Mouse (Mus musculus): Measurements from ENCODE around the gene 5430419D17Rik. TPM values are rescaled to one million over a fixed set of nuclear protein-coding genes. Genes with fewer than 3 reads are reported as not detected.

The 5430419D17Rik gene
- not detected for polyA plus RNA-seq (2015; fragmentation: Illumina TruSeq; extraction: RNeasy Lipid Tissue Mini Kit (QIAGEN cat#74804); ENCODE audit: insufficient read depth, low replicate concordance)

DNA sequence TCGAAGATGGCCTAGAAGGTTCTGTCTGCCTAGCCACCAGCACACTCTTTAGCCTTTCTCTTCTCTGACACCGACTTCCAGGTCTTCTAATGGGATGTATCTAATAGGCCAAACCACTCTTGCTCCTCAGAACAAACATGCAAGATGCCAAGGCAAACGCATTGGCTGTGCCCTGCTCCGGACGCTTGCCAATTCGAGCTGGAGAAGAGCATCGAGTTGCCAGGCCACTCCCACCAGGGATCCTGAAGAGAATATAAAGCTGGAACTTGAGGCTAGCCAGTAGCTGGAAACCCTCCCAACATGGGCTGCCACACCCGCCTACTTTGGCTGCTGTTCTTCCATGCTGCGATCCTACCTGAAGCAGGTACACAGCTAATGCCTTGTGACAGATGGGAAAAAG lies at the start of gene 5430419D17Rik:
Gene 5430419D17Rik (plus strand): TSS at position 282 of the 400 bp plus-strand sequence.

DNA sequence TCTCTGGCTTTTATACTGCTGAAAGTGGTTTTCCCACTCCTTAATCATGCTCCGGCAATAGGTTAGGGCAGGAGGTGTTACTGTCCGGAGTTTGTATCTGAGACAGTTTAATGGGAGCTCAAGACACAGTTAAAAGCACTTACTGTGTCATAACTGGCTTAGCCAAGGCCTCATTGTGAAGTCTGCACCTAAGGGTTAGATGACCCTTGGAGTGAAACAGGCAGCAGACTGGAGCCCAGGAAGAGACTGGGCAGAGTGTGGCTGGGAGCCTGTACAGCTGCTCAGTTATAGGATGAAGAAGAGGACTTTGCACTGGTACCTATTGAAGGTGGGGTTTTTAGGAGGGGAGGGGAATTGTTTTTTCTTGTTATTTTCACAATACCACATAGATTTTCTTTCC lies 28.0 kb upstream of the 5430419D17Rik start, which contains the start of gene 4933402N03Rik:
Gene 4933402N03Rik (minus strand): TSS at position 101 of the 400 bp plus-strand sequence.

DNA sequence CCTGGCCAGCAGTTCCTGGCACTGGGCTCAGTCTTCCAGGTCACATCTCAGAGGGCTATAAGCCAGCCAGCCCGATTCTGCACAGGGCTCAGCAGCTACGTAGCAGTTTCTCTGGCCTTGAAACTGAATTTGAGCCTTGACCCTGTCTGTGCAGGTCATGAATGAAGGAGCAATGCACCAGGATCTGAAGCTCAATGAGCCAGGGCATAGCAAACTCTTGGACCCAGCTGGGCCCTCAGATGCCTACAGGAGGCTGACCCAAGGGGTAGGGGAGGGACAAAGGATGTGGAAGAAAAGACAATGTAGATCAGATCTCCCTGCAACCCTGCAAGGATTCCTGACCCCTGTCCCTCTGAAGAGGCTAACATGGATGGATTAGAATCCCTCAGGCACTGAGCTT lies 148.0 kb downstream of the 5430419D17Rik start, which contains the start of gene Cuzd1:
Gene Cuzd1 (minus strand): TSS at position 101 of the 400 bp plus-strand sequence.

DNA sequence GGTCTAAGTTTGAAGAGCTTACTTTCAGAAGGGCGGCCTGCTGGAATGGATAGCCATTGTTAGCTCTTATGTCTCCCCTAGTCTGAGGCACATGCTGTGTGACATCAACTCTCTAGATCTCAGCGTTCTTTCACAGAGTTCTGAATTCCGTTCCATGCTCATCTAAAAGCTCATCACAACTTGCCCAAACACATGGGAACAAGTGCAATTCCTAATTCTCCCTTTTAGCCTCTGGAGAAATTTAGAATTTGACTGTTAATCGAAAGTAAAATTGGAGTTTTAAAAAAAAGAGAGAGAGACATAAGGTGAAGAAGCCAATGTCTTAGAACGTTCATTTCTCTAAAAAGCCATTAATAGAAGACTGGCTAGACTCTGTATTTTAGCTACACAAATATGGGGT lies 155.2 kb downstream of the 5430419D17Rik start, which contains the start of gene Fam24b:
Gene Fam24b (minus strand): TSS at position 101 of the 400 bp plus-strand sequence.

DNA sequence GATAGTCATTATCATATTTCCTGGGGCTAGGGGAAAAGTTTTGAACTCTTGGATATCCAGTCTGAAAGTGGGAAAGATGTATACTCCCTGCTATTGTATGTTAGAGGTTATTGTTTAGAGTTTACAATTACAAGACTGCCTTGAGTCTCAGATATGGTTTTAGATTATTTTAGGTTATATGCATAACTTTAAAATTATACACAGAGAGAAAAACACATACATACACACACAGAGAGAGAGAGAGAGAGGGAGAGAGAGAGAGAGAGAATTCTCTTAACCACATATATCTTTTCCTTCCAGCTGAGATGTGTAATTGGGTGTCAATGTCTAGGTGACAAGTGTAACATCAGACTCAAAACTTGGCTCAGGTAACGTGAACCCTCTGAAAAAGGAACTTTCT lies 159.4 kb downstream of the 5430419D17Rik start, which contains the start of gene Fam24a:
Gene Fam24a (plus strand): TSS at position 301 of the 400 bp plus-strand sequence.

Other genes starting within 250 kb of the 5430419D17Rik start
- 68.5 TPM for gene Htra1, start 238.3 kb upstream of the 5430419D17Rik start, polyA plus RNA-seq (2015; fragmentation: Illumina TruSeq; extraction: RNeasy Lipid Tissue Mini Kit (QIAGEN cat#74804); ENCODE audit: insufficient read depth, low replicate concordance)
- gene Dmbt1, start 142.3 kb upstream of the 5430419D17Rik start, polyA plus RNA-seq (2015; fragmentation: Illumina TruSeq; extraction: RNeasy Lipid Tissue Mini Kit (QIAGEN cat#74804); ENCODE audit: insufficient read depth, low replicate concordance): 1.0 TPM
- gene 4933402N03Rik, start 28.1 kb upstream of the 5430419D17Rik start, polyA plus RNA-seq (2015; fragmentation: Illumina TruSeq; extraction: RNeasy Lipid Tissue Mini Kit (QIAGEN cat#74804); ENCODE audit: insufficient read depth, low replicate concordance): not detected
- gene Cuzd1, start 147.9 kb downstream of the 5430419D17Rik start, polyA plus RNA-seq (2015; fragmentation: Illumina TruSeq; extraction: RNeasy Lipid Tissue Mini Kit (QIAGEN cat#74804); ENCODE audit: insufficient read depth, low replicate concordance): not detected
- not detected for gene Fam24b, start 155.1 kb downstream of the 5430419D17Rik start, polyA plus RNA-seq (2015; fragmentation: Illumina TruSeq; extraction: RNeasy Lipid Tissue Mini Kit (QIAGEN cat#74804); ENCODE audit: insufficient read depth, low replicate concordance)
- gene Fam24a, start 159.5 kb downstream of the 5430419D17Rik start, polyA plus RNA-seq (2015; fragmentation: Illumina TruSeq; extraction: RNeasy Lipid Tissue Mini Kit (QIAGEN cat#74804); ENCODE audit: insufficient read depth, low replicate concordance): not detected
- 9.3 TPM for gene 2310057M21Rik, start 188.4 kb downstream of the 5430419D17Rik start, polyA plus RNA-seq (2015; fragmentation: Illumina TruSeq; extraction: RNeasy Lipid Tissue Mini Kit (QIAGEN cat#74804); ENCODE audit: insufficient read depth, low replicate concordance)
- 29.6 TPM for gene Pstk, start 196.7 kb downstream of the 5430419D17Rik start, polyA plus RNA-seq (2015; fragmentation: Illumina TruSeq; extraction: RNeasy Lipid Tissue Mini Kit (QIAGEN cat#74804); ENCODE audit: insufficient read depth, low replicate concordance)
- gene Ikzf5, start 236.1 kb downstream of the 5430419D17Rik start, polyA plus RNA-seq (2015; fragmentation: Illumina TruSeq; extraction: RNeasy Lipid Tissue Mini Kit (QIAGEN cat#74804); ENCODE audit: insufficient read depth, low replicate concordance): 29.0 TPM
- 48.1 TPM for gene Acadsb, start 236.2 kb downstream of the 5430419D17Rik start, polyA plus RNA-seq (2015; fragmentation: Illumina TruSeq; extraction: RNeasy Lipid Tissue Mini Kit (QIAGEN cat#74804); ENCODE audit: insufficient read depth, low replicate concordance)